Comparison of ENCODE assay signal across 8 mouse cellular contexts in genomic region chr2:163642685-163643575, GRCm38 (mm10). TPM values are rescaled to one million over a fixed set of nuclear protein-coding genes. Genes with fewer than 3 reads are reported as not detected.
DNase-seq lines count a peak whose midpoint lies in the region; ATAC-seq and TF ChIP-seq lines count a peak whose summit lies in the region.

No protein-coding gene starts in this region.

- no peak for TF ChIP-seq POLR2A in testis, adult 2 months (IDR thresholded peaks at IDR 0.05; ENCODE audit: control insufficient read depth, low read depth, low read length)

- H3K4me3 ChIP-seq in limb, embryonic 10.5 days, result peak overlapping the region; percentile 96; the same call in 1 of the 2 replicates
- H3K4me3 ChIP-seq in testis, adult 2 months (ENCODE audit: control insufficient read depth, low read depth, low read length), result peak overlapping the region; percentile 99

- no peak for TF ChIP-seq CTCF in testis, adult 2 months (IDR thresholded peaks at IDR 0.05; ENCODE audit: control insufficient read depth, insufficient read depth, insufficient replicate concordance, low read depth, low read length)

- intact Hi-C loops in heart, postnatal 14 days (cut with DNase I), result loop anchor here (10.0 kb wide), 1 partner anchor 142 kb away; no protein-coding TSS in a partner anchor

- peaks cover 18% of the 10 kb centered on the region for H3K36me3 ChIP-seq in limb, embryonic 10.5 days
- no peaks in the 10 kb centered on the region for H3K36me3 ChIP-seq in testis, adult 2 months (ENCODE audit: control insufficient read depth, insufficient read depth, low read length)

- H3K27ac ChIP-seq in limb, embryonic 10.5 days, result no peak overlapping the region
- H3K27ac ChIP-seq in testis, adult 2 months (ENCODE audit: control insufficient read depth, insufficient read depth, low read depth, low read length), result peak overlapping the region; percentile 98

- peak; percentile 61 for DNase-seq in adrenal gland, adult 2 months
- no peak for DNase-seq in adrenal gland, adult 18-20 months (ENCODE audit: low spot score in 2 of 2)
- DNase-seq in adrenal gland, postnatal 10 days, result peak; percentile 50
- peak; percentile 44 to 58 for DNase-seq in heart, postnatal 14 days
- no peak for DNase-seq in limb, embryonic 10.5 days (ENCODE audit: low spot score)
- peak; percentile 19 for DNase-seq in mesoderm, embryonic 11.5 days (ENCODE audit: low read depth, low spot score)

- no peaks in the 10 kb centered on the region for H3K9me3 ChIP-seq in limb, embryonic 10.5 days (replicated peaks)

- peak; percentile 69 for ATAC-seq in erythroid progenitor cell, adult 5-6 weeks (replicated peaks; ENCODE audit: low FRiP score, poor library complexity, severe bottlenecking)

- no peaks in the 10 kb centered on the region for H3K27me3 ChIP-seq in limb, embryonic 10.5 days (ENCODE audit: low read depth, poor library complexity, severe bottlenecking)
- no peaks in the 10 kb centered on the region for H3K27me3 ChIP-seq in testis, adult 2 months (ENCODE audit: control insufficient read depth, insufficient read depth, low read length)

- WGBS in limb, embryonic 10.5 days, result 96% methylated on average over 30 of the region's 30 CpGs

- H3K4me1 ChIP-seq in limb, embryonic 10.5 days, result peaks cover 15% of the 10 kb centered on the region
- peaks cover 15% of the 10 kb centered on the region for H3K4me1 ChIP-seq in testis, adult 2 months (ENCODE audit: control insufficient read depth, insufficient read depth, low read length)

RNA-seq across cellular contexts. Expression of gene Serinc3, which starts 2.0 kb away (rescaled TPM):
- total RNA-seq in adrenal gland, adult 2 months (2021), result 100 to 1,000 TPM; 482 to 621 TPM
- 402 and 442 TPM in 2 replicates for polyA plus RNA-seq in adrenal gland, adult 2 months (2012; rRNA removed)
- 100 to 1,000 TPM; 521 to 567 TPM for total RNA-seq in adrenal gland, adult 18-20 months (2021)
- total RNA-seq in adrenal gland, postnatal 10 days (2021), result 100 to 1,000 TPM; 350 to 392 TPM
- total RNA-seq in erythroid progenitor cell, adult 5-6 weeks (2015; ENCODE audit: low replicate concordance), result 1,699 and 1,907 TPM in 2 replicates
- 1,512 and 2,069 TPM in 2 replicates for total RNA-seq in erythroid progenitor cell, adult 5-6 weeks (2017; ENCODE audit: low replicate concordance)
- total RNA-seq in heart, postnatal 14 days (2021), result 100 to 1,000 TPM; 360 to 363 TPM
- 17.3 and 20.4 TPM in 2 replicates for polyA plus RNA-seq in limb, embryonic 10.5 days (2016; fragmentation: Nextera tagmentation; extraction: Ambion mirVana)
- polyA plus RNA-seq in testis, adult 2 months (2012; rRNA removed), result 208 and 270 TPM in 2 replicates

RNA-seq across cellular contexts. Expression of gene Pkig, which starts 15.3 kb away (rescaled TPM):
- 10 to 100 TPM; 37.1 to 49.1 TPM for total RNA-seq in adrenal gland, adult 2 months (2021)
- 146 and 147 TPM in 2 replicates for polyA plus RNA-seq in adrenal gland, adult 2 months (2012; rRNA removed)
- total RNA-seq in adrenal gland, adult 18-20 months (2021), result 10 to 100 TPM; 37.4 to 38.3 TPM
- 10 to 100 TPM; 46.9 to 60.8 TPM for total RNA-seq in adrenal gland, postnatal 10 days (2021)
- 93.5 and 103 TPM in 2 replicates for total RNA-seq in erythroid progenitor cell, adult 5-6 weeks (2015; ENCODE audit: low replicate concordance)
- total RNA-seq in erythroid progenitor cell, adult 5-6 weeks (2017; ENCODE audit: low replicate concordance), result 86.6 and 90.7 TPM in 2 replicates
- total RNA-seq in heart, postnatal 14 days (2021), result 100 to 1,000 TPM; 183 to 188 TPM
- polyA plus RNA-seq in limb, embryonic 10.5 days (2016; fragmentation: Nextera tagmentation; extraction: Ambion mirVana), result 191 and 204 TPM in 2 replicates
- 319 and 325 TPM in 2 replicates for polyA plus RNA-seq in testis, adult 2 months (2012; rRNA removed)

RNA-seq across cellular contexts. Expression of gene Ttpal, which starts 40.8 kb away (rescaled TPM):
- 10 to 100 TPM; 25.6 to 27.0 TPM for total RNA-seq in adrenal gland, adult 2 months (2021)
- polyA plus RNA-seq in adrenal gland, adult 2 months (2012; rRNA removed), result 27.3 and 32.3 TPM in 2 replicates
- 10 to 100 TPM; 29.2 to 34.0 TPM for total RNA-seq in adrenal gland, adult 18-20 months (2021)
- 10 to 100 TPM; 24.8 to 26.4 TPM for total RNA-seq in adrenal gland, postnatal 10 days (2021)
- total RNA-seq in erythroid progenitor cell, adult 5-6 weeks (2015; ENCODE audit: low replicate concordance), result 10.8 and 10.9 TPM in 2 replicates
- total RNA-seq in erythroid progenitor cell, adult 5-6 weeks (2017; ENCODE audit: low replicate concordance), result 6.4 and 6.8 TPM in 2 replicates
- total RNA-seq in heart, postnatal 14 days (2021), result 10 to 100 TPM; 13.6 to 13.9 TPM
- 29.5 and 37.4 TPM in 2 replicates for polyA plus RNA-seq in limb, embryonic 10.5 days (2016; fragmentation: Nextera tagmentation; extraction: Ambion mirVana)
- 2.5 and 4.0 TPM in 2 replicates for polyA plus RNA-seq in testis, adult 2 months (2012; rRNA removed)

Comparison
In these comparisons a context has a peak if more than half of its experiments do, and no peak if none do; other contexts are left out.
1. DNase-seq: peak in adrenal gland, adult 2 months (single experiment), adrenal gland, postnatal 10 days (single experiment), heart, postnatal 14 days (2 of 2) and mesoderm, embryonic 11.5 days (single experiment); none in adrenal gland, adult 18-20 months (0 of 2) and limb, embryonic 10.5 days (single experiment).